Comparison of ENCODE assay signal across 8 mouse cellular contexts in the genomic region with DNA sequence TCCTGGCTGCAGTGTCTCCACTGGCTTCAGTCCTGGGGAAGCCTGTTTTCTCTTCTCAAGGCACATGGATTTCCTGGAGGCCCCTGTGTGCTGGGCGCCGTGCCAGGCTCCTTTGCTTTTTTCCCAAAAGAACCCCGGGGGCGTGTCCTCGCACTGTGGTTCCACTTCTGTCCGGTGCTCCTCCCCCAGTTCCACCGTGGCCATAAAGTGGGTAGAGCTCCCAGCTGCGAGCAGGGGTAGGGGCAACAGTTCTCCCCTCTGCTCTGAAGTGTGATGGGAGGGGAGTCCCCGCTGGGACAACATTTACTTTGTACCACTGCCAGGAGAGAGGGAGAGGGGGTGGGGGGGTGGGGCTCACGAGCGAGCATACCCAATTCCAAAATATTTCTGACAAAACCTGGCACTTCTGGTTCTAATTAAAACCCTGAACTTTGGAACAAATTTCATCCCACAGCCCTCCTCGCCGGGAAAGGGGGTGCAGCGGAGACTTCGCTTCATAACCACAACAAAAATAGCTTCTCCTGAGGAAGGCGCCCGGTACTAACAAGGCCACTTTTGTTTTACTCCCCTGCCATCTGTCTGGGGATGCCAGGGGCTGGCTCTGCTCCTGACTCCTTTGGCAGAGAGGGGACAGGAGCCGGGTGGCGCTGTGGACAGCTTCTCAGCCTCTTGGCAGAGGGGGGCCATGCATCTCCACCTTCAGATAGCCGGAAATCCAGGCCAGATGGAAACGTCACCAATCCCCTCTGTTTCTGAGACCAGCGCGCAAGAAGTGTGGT. TPM values are rescaled to one million over a fixed set of nuclear protein-coding genes. Genes with fewer than 3 reads are reported as not detected.
DNase-seq lines count a peak whose midpoint lies in the region; ATAC-seq and TF ChIP-seq lines count a peak whose summit lies in the region.

No protein-coding gene starts in this region.

- no peaks in the 10 kb centered on the region for H3K9me3 ChIP-seq in heart, embryonic 10.5 days
- H3K9me3 ChIP-seq in kidney, embryonic 14.5 days (ENCODE audit: control insufficient read depth, low read length), result no peaks in the 10 kb centered on the region
- H3K9me3 ChIP-seq in limb, embryonic 11.5 days (ENCODE audit: control insufficient read depth, low read length), result no peaks in the 10 kb centered on the region
- no peaks in the 10 kb centered on the region for H3K9me3 ChIP-seq in midbrain, embryonic 16.5 days (replicated peaks; ENCODE audit: control insufficient read depth, low read length, poor library complexity, severe bottlenecking)

- ATAC-seq in kidney, embryonic 14.5 days (ENCODE audit: low FRiP score, low TSS enrichment), result peak; percentile 59
- ATAC-seq in limb, embryonic 11.5 days (ENCODE audit: insufficient number of reproducible peaks, low FRiP score, low TSS enrichment, low read depth), result peak; percentile 90
- peak; percentile 73 for ATAC-seq in midbrain, embryonic 16.5 days

- H3K4me2 ChIP-seq in kidney, embryonic 14.5 days (replicated peaks; ENCODE audit: low read depth, low read length), result peak overlapping the region; percentile 26
- peak overlapping the region; percentile 38 for H3K4me2 ChIP-seq in limb, embryonic 11.5 days (ENCODE audit: low read depth, severe bottlenecking)
- H3K4me2 ChIP-seq in midbrain, embryonic 16.5 days (ENCODE audit: low read length), result peak overlapping the region; percentile 3; the same call in 1 of the 2 replicates

- peak overlapping the region; percentile 25 for H3K4me3 ChIP-seq in embryonic fibroblast, embryonic 13.5 days (ENCODE audit: insufficient read depth, low read length)
- peak overlapping the region; percentile 33 for H3K4me3 ChIP-seq in heart, embryonic 10.5 days
- H3K4me3 ChIP-seq in kidney, embryonic 14.5 days (ENCODE audit: low read length), result no peak overlapping the region; the same call in 1 of the 2 replicates
- no peak overlapping the region for H3K4me3 ChIP-seq in limb, embryonic 11.5 days (ENCODE audit: low read depth, low read length)
- no peak overlapping the region for H3K4me3 ChIP-seq in midbrain, embryonic 16.5 days (ENCODE audit: low read depth, low read length)

- peak overlapping the region; percentile 81 for H3K27ac ChIP-seq in embryonic fibroblast, embryonic 13.5 days (ENCODE audit: insufficient read depth, low read length)
- peak overlapping the region; percentile 57 for H3K27ac ChIP-seq in heart, embryonic 10.5 days
- H3K27ac ChIP-seq in kidney, embryonic 14.5 days (ENCODE audit: low read depth, low read length), result no peak overlapping the region; the same call in 1 of the 2 replicates
- H3K27ac ChIP-seq in limb, embryonic 11.5 days (replicated peaks; ENCODE audit: low read depth, low read length), result peak overlapping the region; percentile 95
- peak overlapping the region; percentile 58 for H3K27ac ChIP-seq in midbrain, embryonic 16.5 days (ENCODE audit: low read length)

- 34% methylated on average over 23 of the region's 23 CpGs for WGBS in heart, embryonic 10.5 days
- WGBS in kidney, embryonic 14.5 days, result 34% methylated on average over 23 of the region's 23 CpGs
- 27% methylated on average over 22 of the region's 23 CpGs for WGBS in limb, embryonic 11.5 days
- 33% methylated on average over 23 of the region's 23 CpGs for WGBS in midbrain, embryonic 16.5 days

- H3K27me3 ChIP-seq in heart, embryonic 10.5 days (ENCODE audit: insufficient read depth, poor library complexity, severe bottlenecking), result no peaks in the 10 kb centered on the region
- H3K27me3 ChIP-seq in kidney, embryonic 14.5 days (ENCODE audit: control insufficient read depth, insufficient read depth, low read length), result peaks cover 6% of the 10 kb centered on the region; the same call in 1 of the 2 replicates
- no peaks in the 10 kb centered on the region for H3K27me3 ChIP-seq in limb, embryonic 11.5 days (ENCODE audit: control insufficient read depth, insufficient read depth, low read length)
- no peaks in the 10 kb centered on the region for H3K27me3 ChIP-seq in midbrain, embryonic 16.5 days (ENCODE audit: control insufficient read depth, insufficient read depth, low read depth, low read length)

- H3K4me1 ChIP-seq in embryonic fibroblast, embryonic 13.5 days (ENCODE audit: control insufficient read depth, insufficient read depth, low read length), result peaks cover 6% of the 10 kb centered on the region; the same call in 1 of the 2 replicates
- peaks cover 64% of the 10 kb centered on the region for H3K4me1 ChIP-seq in heart, embryonic 10.5 days
- peaks cover 11% of the 10 kb centered on the region; the same call in 1 of the 2 replicates for H3K4me1 ChIP-seq in kidney, embryonic 14.5 days (ENCODE audit: control insufficient read depth, insufficient read depth, low read length)
- H3K4me1 ChIP-seq in limb, embryonic 11.5 days (ENCODE audit: control insufficient read depth, insufficient read depth, low read length), result peaks cover 23% of the 10 kb centered on the region; the same call in 1 of the 2 replicates
- peaks cover 11% of the 10 kb centered on the region for H3K4me1 ChIP-seq in midbrain, embryonic 16.5 days (ENCODE audit: control insufficient read depth, insufficient read depth, low read length)

- no peaks in the 10 kb centered on the region for H3K36me3 ChIP-seq in heart, embryonic 10.5 days
- H3K36me3 ChIP-seq in kidney, embryonic 14.5 days (ENCODE audit: control insufficient read depth, insufficient read depth, low read length), result no peaks in the 10 kb centered on the region
- H3K36me3 ChIP-seq in limb, embryonic 11.5 days (ENCODE audit: control insufficient read depth, insufficient read depth, low read length), result no peaks in the 10 kb centered on the region
- no peaks in the 10 kb centered on the region for H3K36me3 ChIP-seq in midbrain, embryonic 16.5 days (ENCODE audit: control insufficient read depth, insufficient read depth, low read length)

- peak; percentile 83 for DNase-seq in retina, postnatal 1 day
- DNase-seq in retina, embryonic 14.5 days (ENCODE audit: low spot score), result no peak
- no peak for DNase-seq in heart, embryonic 10.5 days (ENCODE audit: low spot score)
- DNase-seq in limb, embryonic 11.5 days (ENCODE audit: low spot score), result peak; percentile 83
- DNase-seq in urinary bladder, postnatal 14 days (ENCODE audit: low spot score), result peak; percentile 90

- no peak overlapping the region for H3K9ac ChIP-seq in kidney, embryonic 14.5 days (ENCODE audit: low read depth, low read length)
- 0 out of 2 replicates have a peak overlapping the region, but pooled peaks have one; percentile 30 for H3K9ac ChIP-seq in limb, embryonic 11.5 days (ENCODE audit: low read length)
- H3K9ac ChIP-seq in midbrain, embryonic 16.5 days (ENCODE audit: low read depth, low read length), result no peak overlapping the region

- TF ChIP-seq POLR2A in embryonic fibroblast, embryonic 13.5 days (IDR thresholded peaks at IDR 0.05; ENCODE audit: low read depth, low read length), result 0 out of 2 replicates have a peak, but pooled peaks have one; percentile 25

- no peak for TF ChIP-seq CTCF in embryonic fibroblast, embryonic 13.5 days (IDR thresholded peaks at IDR 0.05; ENCODE audit: borderline replicate concordance, insufficient read depth, low read length)

RNA-seq across cellular contexts. Expression of a gene that starts 49.2 kb away (rescaled TPM):
- polyA plus RNA-seq in embryonic fibroblast, embryonic 13.5 days (2011; ENCODE audit: insufficient read length, low read depth, missing spikeins), result 8.9 and 11.7 TPM in 2 replicates
- polyA plus RNA-seq in heart, embryonic 10.5 days (2016; fragmentation: Nextera tagmentation; extraction: Ambion mirVana), result 7.5 and 9.3 TPM in 2 replicates
- 8.4 and 10.9 TPM in 2 replicates for polyA plus RNA-seq in kidney, embryonic 14.5 days (2014; fragmentation: Nextera tagmentation; extraction: Ambion mirVana)
- 12.5 and 13.8 TPM in 2 replicates for polyA plus RNA-seq in limb, embryonic 11.5 days (2014; fragmentation: Nextera tagmentation; extraction: Ambion mirVana)
- 18.1 and 18.2 TPM in 2 replicates for polyA plus RNA-seq in midbrain, embryonic 16.5 days (2015; fragmentation: Nextera tagmentation; extraction: Ambion mirVana)

RNA-seq across cellular contexts. Expression of a gene that starts 49.4 kb away (rescaled TPM):
- 2.9 and 5.1 TPM in 2 replicates for polyA plus RNA-seq in embryonic fibroblast, embryonic 13.5 days (2011; ENCODE audit: insufficient read length, low read depth, missing spikeins)
- 2.3 and 3.7 TPM in 2 replicates for polyA plus RNA-seq in heart, embryonic 10.5 days (2016; fragmentation: Nextera tagmentation; extraction: Ambion mirVana)
- 3.2 and 4.2 TPM in 2 replicates for polyA plus RNA-seq in kidney, embryonic 14.5 days (2014; fragmentation: Nextera tagmentation; extraction: Ambion mirVana)
- polyA plus RNA-seq in limb, embryonic 11.5 days (2014; fragmentation: Nextera tagmentation; extraction: Ambion mirVana), result 4.0 and 5.3 TPM in 2 replicates
- polyA plus RNA-seq in midbrain, embryonic 16.5 days (2015; fragmentation: Nextera tagmentation; extraction: Ambion mirVana), result 11.5 and 11.9 TPM in 2 replicates

Comparison
In these comparisons a context has a peak if more than half of its experiments do, and no peak if none do; other contexts are left out.
1. DNase-seq: peak in retina, postnatal 1 day (single experiment), limb, embryonic 11.5 days (single experiment) and urinary bladder, postnatal 14 days (single experiment); none in retina, embryonic 14.5 days (single experiment) and heart, embryonic 10.5 days (single experiment).
2. H3K4me3 ChIP-seq: peak in embryonic fibroblast, embryonic 13.5 days (single experiment) and heart, embryonic 10.5 days (single experiment); none in kidney, embryonic 14.5 days (single experiment), limb, embryonic 11.5 days (single experiment) and midbrain, embryonic 16.5 days (single experiment).
3. Peak in every context shown above with its lines, with median percentiles within 50 percentile points of each other: ATAC-seq and H3K4me2 ChIP-seq.